Mouse (Mus musculus): ENCODE measurements around the gene App.

DNA sequence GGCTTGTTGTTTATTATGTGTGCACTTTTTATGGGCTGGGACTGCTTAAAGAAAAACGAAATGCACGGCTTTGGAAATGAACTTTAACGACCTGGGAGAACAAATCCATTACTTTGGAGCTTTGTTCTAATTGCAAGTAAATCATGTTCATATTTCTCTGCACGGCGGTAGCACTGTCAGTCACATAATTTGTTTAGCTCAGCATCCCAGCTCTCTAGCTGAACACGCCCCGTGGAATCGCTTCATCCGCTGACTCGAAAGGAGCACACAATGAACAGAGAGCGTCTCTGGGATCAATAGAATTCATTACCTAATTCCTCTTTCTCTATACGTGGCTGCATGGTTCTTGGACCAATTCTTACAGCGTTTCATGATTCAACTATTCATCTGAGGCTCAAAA, 207.5 kb downstream of the App start:
- TF ChIP-seq CTCF (IDR thresholded peaks at IDR 0.05; ENCODE audit: control insufficient read depth, insufficient read depth, insufficient read length): no peak
- TF ChIP-seq MAX (IDR thresholded peaks at IDR 0.05): no peak
- no peak for TF ChIP-seq USF1 (IDR thresholded peaks at IDR 0.05; ENCODE audit: low read depth)
- no peak for TF ChIP-seq CEBPB (IDR thresholded peaks at IDR 0.05; ENCODE audit: low read depth)
- no peak for TF ChIP-seq MYOD1 (IDR thresholded peaks at IDR 0.05; ENCODE audit: control insufficient read depth, insufficient read length, low read depth)

Data from C2C12 (cell line).